Mouse (Mus musculus): ENCODE measurements at regions not wholly inside any gene's neighbourhood (a gene's known extent, or its start where the extent isn't known, plus 50 kb on each side); places are given as distances from the start of the nearest gene placed in this dataset.

- DNase-seq (ENCODE audit: extremely low spot score in 1 of 2, low spot score in 1 of 2), result no peak
Measured at GRCm38 (mm10) chrX:57711914-57712313, 208.4 kb upstream of the Gpr101 start.

- DNase-seq (ENCODE audit: extremely low spot score in 1 of 2, low spot score in 1 of 2), result no peak
Measured at GRCm38 (mm10) chrX:57709115-57709877, 205.7 kb upstream of the Gpr101 start.

- no peak for DNase-seq (ENCODE audit: extremely low spot score in 1 of 2, low spot score in 1 of 2)
Measured at GRCm38 (mm10) chrX:57708501-57708900, 204.9 kb upstream of the Gpr101 start.

- DNase-seq (ENCODE audit: extremely low spot score in 1 of 2, low spot score in 1 of 2), result no peak
Measured at GRCm38 (mm10) chrX:57707932-57708331, 204.4 kb upstream of the Gpr101 start.

- DNase-seq (ENCODE audit: extremely low spot score in 1 of 2, low spot score in 1 of 2), result no peak
Measured at GRCm38 (mm10) chrX:57706683-57707308, 203.2 kb upstream of the Gpr101 start.

GRCm38 (mm10) chrX:57692506-57692905 is 188.9 kb upstream of the Gpr101 start:
- no peak for DNase-seq (ENCODE audit: extremely low spot score in 1 of 2, low spot score in 1 of 2)

- DNase-seq (ENCODE audit: extremely low spot score in 1 of 2, low spot score in 1 of 2), result no peak
Measured at GRCm38 (mm10) chrX:57676764-57677163, 173.2 kb upstream of the Gpr101 start.

GRCm38 (mm10) chrX:57674955-57675354 is 171.4 kb upstream of the Gpr101 start:
- peak in 1 of 2 experiments; percentile 8 for DNase-seq (ENCODE audit: extremely low spot score in 1 of 2, low spot score in 1 of 2)

GRCm38 (mm10) chrX:57659571-57659970 is 156.0 kb upstream of the Gpr101 start:
- DNase-seq (ENCODE audit: extremely low spot score in 1 of 2, low spot score in 1 of 2), result no peak

- DNase-seq (ENCODE audit: extremely low spot score in 1 of 2, low spot score in 1 of 2), result no peak
Measured at GRCm38 (mm10) chrX:57656035-57656434, 152.5 kb upstream of the Gpr101 start.

GRCm38 (mm10) chrX:57655483-57655882 is 151.9 kb upstream of the Gpr101 start:
- no peak for DNase-seq (ENCODE audit: extremely low spot score in 1 of 2, low spot score in 1 of 2)
